Mouse (Mus musculus) liver, embryonic 16.5 days (tissue): ENCODE measurements at regions not wholly inside any gene's neighbourhood (a gene's known extent, or its start where the extent isn't known, plus 50 kb on each side); places are given as distances from the start of the nearest gene placed in this dataset.

Experiments
- ATAC-seq: fragments of 200-750 bp; cut with Nextera tagmentation; 2 replicates; pipeline ENCODE4 v1.8.0; 2017; ENCODE audit warnings: low read depth, mild to moderate bottlenecking, moderate number of reproducible peaks, moderate library complexity
- H3K27ac ChIP-seq: fragments of 300-500 bp; sonication (generic); 2 replicates; pipeline ENCODE4 v1.5.1; 2014; ENCODE audit warnings: mild to moderate bottlenecking, low read length
- H3K27me3 ChIP-seq: fragments of 300-500 bp; sonication (generic); 2 replicates; pipeline ENCODE4 v1.6.1; 2014; ENCODE audit warnings: low read depth, low read length, mixed read lengths; ENCODE audit not compliant: control insufficient read depth, insufficient read depth
- H3K36me3 ChIP-seq: fragments of 300-500 bp; sonication (generic); 2 replicates; pipeline ENCODE4 v1.6.1; 2014; ENCODE audit warnings: mild to moderate bottlenecking; ENCODE audit not compliant: control insufficient read depth, insufficient read depth
- H3K4me1 ChIP-seq: fragments of 300-500 bp; sonication (generic); 2 replicates; pipeline ENCODE4 v1.6.1; 2014; ENCODE audit warnings: low read depth, low read length, mixed read lengths; ENCODE audit not compliant: control insufficient read depth
- H3K4me2 ChIP-seq: fragments of 300-500 bp; sonication (generic); 2 replicates; pipeline ENCODE4 v1.6.1; 2014; ENCODE audit warnings: low read depth, low read length, mixed read lengths
- H3K4me3 ChIP-seq: fragments of 300-500 bp; sonication (generic); 2 replicates; pipeline ENCODE4 v1.5.1; 2014; ENCODE audit warnings: low read depth, mild to moderate bottlenecking, low read length
- H3K9ac ChIP-seq: fragments of 300-500 bp; sonication (generic); 2 replicates; pipeline ENCODE4 v1.6.1; 2014; ENCODE audit warnings: low read depth, low read length
- H3K9me3 ChIP-seq: fragments of 300-500 bp; sonication (generic); replicated peaks from 2 replicates; pipeline ENCODE4 v1.6.1; 2016; ENCODE audit warnings: low read length; ENCODE audit not compliant: control insufficient read depth
- WGBS: fragments of 180-500 bp; shearing (Covaris S2); extraction: QIAGEN DNeasy Blood & Tissue Kit; methylation state at CpG from one replicate; pipeline ENCODE4 v1.1.7; 2014; ENCODE audit not compliant: insufficient replicate concordance; 5-methylcytosine and 5-hydroxymethylcytosine counted together

DNA sequence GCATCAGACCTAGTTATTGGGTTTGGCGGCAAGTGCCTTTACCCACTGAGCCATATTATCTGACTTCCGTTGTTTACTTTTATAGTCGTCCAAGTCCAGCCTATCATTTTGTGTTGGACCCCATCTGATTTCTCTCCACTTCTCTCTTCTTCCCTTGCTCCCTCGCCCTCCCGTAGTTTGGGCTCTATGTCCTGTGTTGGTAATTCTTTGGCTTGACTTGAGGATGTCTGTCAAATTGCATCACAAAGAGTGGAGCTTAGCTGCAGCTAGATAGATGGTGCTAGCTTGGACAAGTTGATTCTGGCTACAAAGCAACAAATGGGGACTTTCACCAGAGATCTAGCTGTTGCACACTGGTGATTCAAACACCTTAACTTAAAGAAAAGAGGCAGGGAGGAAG lies 147.9 kb downstream of the Pmp22 start:
- H3K9ac ChIP-seq, result no peak overlapping the region
- H3K4me2 ChIP-seq, result no peak overlapping the region
- 64% methylated on average over 5 of the region's 5 CpGs for WGBS
- H3K9me3 ChIP-seq, result no peaks in the 10 kb centered on the region
- ATAC-seq, result no peak
- H3K27me3 ChIP-seq, result no peaks in the 10 kb centered on the region
- H3K36me3 ChIP-seq, result no peaks in the 10 kb centered on the region
- no peak overlapping the region for H3K4me3 ChIP-seq
- no peak overlapping the region for H3K27ac ChIP-seq
- H3K4me1 ChIP-seq, result no peaks in the 10 kb centered on the region

DNA sequence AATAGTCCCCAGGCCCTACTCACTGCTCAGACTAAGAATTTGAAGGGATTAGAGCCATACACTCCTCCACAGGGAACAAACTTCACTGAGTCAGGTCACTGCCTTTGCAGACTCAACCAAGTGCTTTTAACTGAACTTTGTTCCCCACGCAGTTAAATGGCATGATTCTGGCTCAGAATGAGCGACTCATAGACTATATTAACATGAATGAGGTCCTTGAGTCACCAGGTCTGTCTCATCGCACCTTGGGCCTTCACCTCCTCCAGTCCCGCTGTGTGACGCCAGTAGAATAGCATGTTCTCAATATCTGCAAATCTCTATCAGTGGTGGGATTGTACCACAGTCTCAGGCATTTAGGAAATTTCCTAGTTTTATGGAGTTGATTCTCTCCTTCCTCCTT lies 153.1 kb downstream of the Pmp22 start:
- no peak for ATAC-seq
- no peaks in the 10 kb centered on the region for H3K27me3 ChIP-seq
- no peaks in the 10 kb centered on the region for H3K4me1 ChIP-seq
- WGBS, result 66% methylated on average over 5 of the region's 5 CpGs
- no peaks in the 10 kb centered on the region for H3K9me3 ChIP-seq
- H3K4me3 ChIP-seq, result no peak overlapping the region
- H3K27ac ChIP-seq, result no peak overlapping the region
- no peak overlapping the region for H3K4me2 ChIP-seq
- no peaks in the 10 kb centered on the region for H3K36me3 ChIP-seq
- no peak overlapping the region for H3K9ac ChIP-seq

DNA sequence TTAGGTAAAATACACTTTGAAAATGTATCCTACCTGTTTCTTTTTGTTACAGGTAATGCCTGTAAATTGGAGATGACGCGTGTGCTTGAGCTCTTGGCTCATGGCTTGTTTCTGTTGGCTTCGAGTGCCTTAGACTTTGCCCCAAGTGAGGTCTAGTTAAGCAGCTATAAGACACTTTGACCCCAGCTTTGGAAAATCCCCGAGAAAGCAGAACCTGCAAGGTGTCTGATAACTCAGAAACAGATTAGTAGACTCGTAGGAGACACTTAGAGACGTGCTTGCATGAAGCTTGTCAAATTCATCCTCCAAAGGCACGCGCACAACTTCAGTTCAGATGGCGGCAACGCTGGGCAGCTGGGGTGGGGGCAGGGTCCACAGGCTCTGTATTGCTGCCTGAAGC lies 153.8 kb downstream of the Pmp22 start:
- Histone ChIP-seq H3K27me3 (no peaks in the 10 kb centered on the region), H3K4me3 (no peak overlapping the region), H3K4me1 (no peaks in the 10 kb centered on the region), H3K9me3 (no peaks in the 10 kb centered on the region), H3K27ac (no peak overlapping the region), H3K36me3 (no peaks in the 10 kb centered on the region), H3K9ac (no peak overlapping the region), H3K4me2 (no peak overlapping the region)
- whole genome bisulfite sequencing, result 62% methylated on average over 10 of the region's 10 CpGs
- ATAC-seq, result no peak

DNA sequence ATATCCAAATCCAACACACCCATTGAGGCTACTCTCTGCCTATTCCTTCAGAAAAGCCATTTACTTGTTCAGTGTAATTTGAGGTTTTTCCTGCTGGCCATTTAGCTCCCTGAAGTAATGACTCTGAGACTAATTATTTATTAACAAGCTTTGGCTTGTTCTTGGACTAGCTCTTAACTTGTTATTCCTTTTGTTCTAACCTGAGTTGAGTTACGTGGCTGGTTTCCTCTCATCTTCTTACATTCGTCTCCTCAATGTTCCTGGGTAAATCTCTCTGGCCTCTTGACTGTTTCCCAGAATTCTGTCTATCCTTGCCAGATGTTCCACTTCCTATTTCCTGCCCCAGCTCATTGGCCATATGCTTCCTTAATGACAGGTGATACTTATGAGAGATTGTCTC lies 157.2 kb downstream of the Pmp22 start:
- no peak overlapping the region for H3K4me2 ChIP-seq
- no peak overlapping the region for H3K27ac ChIP-seq
- no peaks in the 10 kb centered on the region for H3K9me3 ChIP-seq
- no peak overlapping the region for H3K4me3 ChIP-seq
- H3K4me1 ChIP-seq, result no peaks in the 10 kb centered on the region
- no peak for ATAC-seq
- no peak overlapping the region for H3K9ac ChIP-seq
- H3K36me3 ChIP-seq, result no peaks in the 10 kb centered on the region
- WGBS, result 46% methylated on average over 2 of the region's 2 CpGs
- H3K27me3 ChIP-seq, result no peaks in the 10 kb centered on the region

DNA sequence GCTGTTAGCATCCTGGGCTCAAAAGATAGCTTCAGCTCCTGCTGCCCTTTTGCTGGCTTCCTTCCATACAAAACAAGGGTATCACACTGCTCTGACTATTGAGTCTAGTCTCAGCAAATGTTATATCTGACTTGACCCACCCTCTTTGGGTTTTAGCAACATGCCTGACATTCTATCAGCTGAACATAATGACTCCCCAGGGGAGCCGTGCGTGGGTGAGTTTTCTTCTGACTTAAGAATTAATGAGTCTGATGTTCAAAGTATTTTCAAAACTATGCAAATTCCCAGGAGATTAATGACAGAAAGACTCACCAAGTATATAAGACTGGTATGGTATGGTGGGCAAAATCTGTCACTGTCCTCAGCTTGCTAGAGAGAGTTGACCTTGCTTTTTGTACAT lies 159.0 kb downstream of the Pmp22 start:
- Histone ChIP-seq H3K4me1 (no peaks in the 10 kb centered on the region), H3K4me2 (no peak overlapping the region), H3K36me3 (no peaks in the 10 kb centered on the region), H3K9ac (no peak overlapping the region), H3K27ac (no peak overlapping the region), H3K9me3 (no peaks in the 10 kb centered on the region), H3K27me3 (no peaks in the 10 kb centered on the region), H3K4me3 (no peak overlapping the region)
- ATAC-seq, result no peak
- WGBS, result 71% methylated on average over 2 of the region's 2 CpGs

DNA sequence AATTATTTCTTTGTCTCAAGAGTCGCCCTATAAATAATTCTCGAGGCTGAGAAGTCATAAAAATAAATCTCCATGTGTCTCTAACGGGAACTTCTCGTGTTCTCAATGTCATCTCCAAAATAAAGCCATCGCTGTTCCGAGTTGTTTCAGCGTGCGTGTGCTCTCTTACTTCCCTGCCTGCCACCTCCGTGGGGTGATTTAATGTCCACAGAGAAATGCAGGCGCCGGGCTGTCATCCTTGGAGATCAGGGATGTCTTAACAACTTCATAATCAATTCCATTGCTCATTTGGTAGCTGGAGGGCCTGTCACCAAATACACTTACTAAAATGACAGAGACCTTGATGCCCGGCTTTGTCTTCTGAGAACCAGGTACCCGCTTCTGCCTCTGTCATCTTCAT lies 161.8 kb downstream of the Pmp22 start:
- no peak for ATAC-seq
- H3K27me3 ChIP-seq, result no peaks in the 10 kb centered on the region
- H3K9me3 ChIP-seq, result no peaks in the 10 kb centered on the region
- no peak overlapping the region for H3K4me3 ChIP-seq
- WGBS, result 77% methylated on average over 13 of the region's 13 CpGs
- no peaks in the 10 kb centered on the region for H3K4me1 ChIP-seq
- no peaks in the 10 kb centered on the region for H3K36me3 ChIP-seq
- H3K27ac ChIP-seq, result no peak overlapping the region
- no peak overlapping the region for H3K4me2 ChIP-seq
- H3K9ac ChIP-seq, result no peak overlapping the region

DNA sequence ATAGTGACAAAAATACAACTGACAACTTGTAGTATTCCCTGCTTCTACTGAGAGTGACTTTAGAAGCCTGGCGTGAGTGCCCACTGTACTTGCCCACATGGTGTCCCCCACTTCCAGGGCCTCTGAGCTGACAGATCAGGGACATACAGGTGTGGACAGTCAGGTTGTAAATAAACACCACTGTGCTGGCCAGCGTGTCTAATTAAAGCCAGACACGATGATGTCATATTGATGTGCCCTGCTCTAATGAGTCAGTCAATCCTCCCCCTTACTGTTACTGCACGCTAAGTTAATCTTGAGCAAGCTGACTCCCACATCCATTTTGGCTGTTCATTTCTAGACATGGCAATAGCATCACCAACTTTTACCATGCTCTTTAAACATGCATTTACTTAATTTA lies 164.7 kb downstream of the Pmp22 start:
- no peak overlapping the region for H3K4me3 ChIP-seq
- H3K4me1 ChIP-seq, result no peaks in the 10 kb centered on the region
- WGBS, result 64% methylated on average over 4 of the region's 4 CpGs
- H3K9ac ChIP-seq, result no peak overlapping the region
- no peaks in the 10 kb centered on the region for H3K9me3 ChIP-seq
- ATAC-seq, result no peak
- no peaks in the 10 kb centered on the region for H3K36me3 ChIP-seq
- no peak overlapping the region for H3K4me2 ChIP-seq
- no peaks in the 10 kb centered on the region for H3K27me3 ChIP-seq
- H3K27ac ChIP-seq, result no peak overlapping the region

DNA sequence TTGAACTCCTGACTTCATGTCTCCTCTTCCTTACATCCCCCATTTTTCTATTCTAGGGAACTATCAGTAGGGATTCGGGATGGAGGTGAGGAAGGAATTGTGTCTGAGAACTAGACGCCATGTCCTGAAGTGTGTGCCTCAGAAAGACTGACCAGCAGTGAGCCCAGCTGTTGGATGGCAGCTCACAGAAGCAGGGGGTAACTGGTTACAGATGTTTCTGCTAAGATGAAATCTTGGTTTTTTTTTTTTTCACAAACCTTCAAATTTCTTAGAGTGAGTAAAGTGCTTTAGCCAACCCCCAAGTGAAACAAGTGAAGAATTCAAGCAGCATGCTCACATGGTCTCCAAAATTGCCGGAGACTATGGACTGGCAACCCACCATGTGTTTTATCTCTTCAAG lies 165.7 kb downstream of the Pmp22 start:
- no peaks in the 10 kb centered on the region for H3K4me1 ChIP-seq
- WGBS, result 63% methylated on average over 3 of the region's 3 CpGs
- H3K4me3 ChIP-seq, result no peak overlapping the region
- no peaks in the 10 kb centered on the region for H3K27me3 ChIP-seq
- H3K27ac ChIP-seq, result no peak overlapping the region
- H3K9me3 ChIP-seq, result no peaks in the 10 kb centered on the region
- no peak for ATAC-seq
- no peak overlapping the region for H3K4me2 ChIP-seq
- H3K36me3 ChIP-seq, result no peaks in the 10 kb centered on the region
- no peak overlapping the region for H3K9ac ChIP-seq

DNA sequence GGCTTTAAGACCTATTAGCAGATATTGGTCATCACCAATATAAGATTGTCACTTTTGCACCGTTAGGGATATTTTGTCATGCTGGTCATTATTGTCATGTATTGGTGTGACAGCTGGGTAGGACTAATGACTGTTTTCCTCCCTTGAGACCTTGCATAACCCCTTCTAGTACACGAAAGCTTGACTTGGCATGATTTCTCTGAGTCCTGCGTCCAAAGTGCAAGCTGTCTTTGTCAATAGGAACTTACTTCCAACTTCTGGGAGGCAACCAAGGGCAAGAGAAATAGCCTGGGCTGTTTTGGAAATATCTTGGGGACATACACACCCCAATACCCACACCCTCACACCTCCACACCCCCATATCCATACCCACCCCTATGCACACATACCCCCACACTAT lies 167.7 kb downstream of the Pmp22 start:
- no peak for ATAC-seq
- 53% methylated on average over 3 of the region's 3 CpGs for WGBS
- no peaks in the 10 kb centered on the region for H3K36me3 ChIP-seq
- H3K4me1 ChIP-seq, result no peaks in the 10 kb centered on the region
- no peak overlapping the region for H3K4me3 ChIP-seq
- no peaks in the 10 kb centered on the region for H3K27me3 ChIP-seq
- H3K27ac ChIP-seq, result no peak overlapping the region
- no peaks in the 10 kb centered on the region for H3K9me3 ChIP-seq
- no peak overlapping the region for H3K9ac ChIP-seq
- no peak overlapping the region for H3K4me2 ChIP-seq
